Mouse (Mus musculus): ENCODE measurements around the gene Gm28363. TPM values are rescaled to one million over a fixed set of nuclear protein-coding genes. Genes with fewer than 3 reads are reported as not detected.

Gene Gm28363
- under 1 TPM in 1 of 2 experiments, not detected in 1; 0.59 TPM for polyA plus RNA-seq (2017; shearing (Covaris generic))

DNA sequence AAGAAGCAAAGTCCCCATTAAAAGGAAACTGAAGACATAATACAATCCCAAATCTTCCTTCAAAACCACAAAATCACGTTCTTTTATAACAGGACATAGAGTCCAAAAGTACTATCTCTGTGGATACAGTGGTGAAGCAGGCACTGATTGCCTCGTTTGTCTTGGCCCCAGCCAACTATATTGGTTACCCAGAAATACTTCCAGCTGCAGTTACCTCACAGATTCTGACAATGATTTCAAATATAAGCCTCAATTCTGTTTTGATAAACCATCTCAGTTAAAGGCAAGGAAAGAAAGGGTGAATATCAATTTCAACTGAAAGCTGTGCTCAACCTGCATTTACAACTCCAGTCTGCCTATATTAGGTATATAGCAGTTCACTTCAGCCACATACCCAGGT, at the start of gene Gm28363:
TSS of gene Gm28363 (plus strand) at position 301 of the 400 bp plus-strand sequence.

Other genes starting within 250 kb of the Gm28363 start
- under 1 TPM; 0.17 to 0.84 TPM for gene B020011L13Rik, start 84.0 kb downstream of the Gm28363 start, polyA plus RNA-seq (2017; shearing (Covaris generic))
- not detected for gene Gm28360, start 132.9 kb downstream of the Gm28363 start, polyA plus RNA-seq (2017; shearing (Covaris generic))
- not detected for gene Gm28168, start 230.9 kb downstream of the Gm28363 start, polyA plus RNA-seq (2017; shearing (Covaris generic))